Mouse (Mus musculus) WW6 (cell line): Measurements from ENCODE around the gene Gjb1.

Experiments used
- DNase-seq: peaks from one replicate; pipeline ENCODE4 v3.0.0-alpha.2; 2013; ENCODE audit warnings: low read depth, low spot score

Gjb1 gene

GRCm38 (mm10) chrX:101396459-101396858 is 20.3 kb downstream of the Gjb1 start:
- peak; percentile 72 for DNase-seq

- no peak for DNase-seq
Measured at GRCm38 (mm10) chrX:101418946-101419724, 43.0 kb downstream of the Gjb1 start.

- no peak for DNase-seq
Measured at GRCm38 (mm10) chrX:101419725-101420699, 43.8 kb downstream of the Gjb1 start.

GRCm38 (mm10) chrX:101420700-101421095 is 44.5 kb downstream of the Gjb1 start, which contains the start of gene Zmym3:
Gene Zmym3, minus strand, starts transcription at chrX:101420849.
- no peak for DNase-seq

GRCm38 (mm10) chrX:101423462-101423861 is 47.3 kb downstream of the Gjb1 start:
- no peak for DNase-seq

- DNase-seq = no peak
Measured at GRCm38 (mm10) chrX:101427774-101428173, 51.6 kb downstream of the Gjb1 start.

GRCm38 (mm10) chrX:101428785-101429141 is 52.6 kb downstream of the Gjb1 start:
- DNase-seq = no peak

GRCm38 (mm10) chrX:101429142-101429949 is 53.2 kb downstream of the Gjb1 start, which contains the start of gene Nono:
Gene Nono, plus strand, starts transcription at chrX:101429318.
- peak; percentile 83 for DNase-seq

GRCm38 (mm10) chrX:101429976-101430375 is 53.8 kb downstream of the Gjb1 start:
- DNase-seq = no peak
